Mouse (Mus musculus): ENCODE measurements around the gene Gm4565.
"Not testable (repeated sequence)": the region's sequence is repeated elsewhere in the genome, so short reads cannot be mapped to it uniquely, and the experiment has no call there.

The Gm4565 gene

GRCm38 (mm10) chr7:22588027-22588426, at the start of gene Gm4565:
Gene Gm4565 (minus strand): TSS chr7:22588127.
- not testable (repeated sequence) for DNase-seq (ENCODE audit: low spot score)

- DNase-seq (ENCODE audit: low spot score): not testable (repeated sequence)
Observed at GRCm38 (mm10) chr7:22565243-22565642, 22.7 kb downstream of the Gm4565 start, which contains the start of gene Gm4201. Gene Gm4201 (minus strand): TSS chr7:22565343.

- not testable (repeated sequence) for DNase-seq (ENCODE audit: low spot score)
Observed at GRCm38 (mm10) chr7:22534787-22535186, 53.1 kb downstream of the Gm4565 start, which contains the start of gene Gm8677. Gene Gm8677 (minus strand): TSS chr7:22534887.

Measured in MN1 (cell line).